Mouse (Mus musculus) 3134 (cell line): ENCODE measurements around the gene Itga11.
"Not testable (repeated sequence)": the region's sequence is repeated elsewhere in the genome, so short reads cannot be mapped to it uniquely, and the experiment has no call there.

Experiments
- DNase-seq: peaks from one replicate; pipeline ENCODE4 v3.0.0-alpha.2; 2011; ENCODE audit warnings: low spot score; ENCODE audit not compliant: insufficient read length; ENCODE audit errors: extremely low read depth

Gene Itga11

GRCm38 (mm10) chr9:62677641-62678549 is at the start of gene Itga11:
Gene Itga11 (plus strand): TSS chr9:62677826.
- no peak for DNase-seq

GRCm38 (mm10) chr9:62630631-62631240 is 46.9 kb upstream of the Itga11 start:
- DNase-seq: no peak

GRCm38 (mm10) chr9:62632392-62632791 is 45.2 kb upstream of the Itga11 start:
- no peak for DNase-seq

- no peak for DNase-seq
Observed at GRCm38 (mm10) chr9:62638045-62638444, 39.6 kb upstream of the Itga11 start.

GRCm38 (mm10) chr9:62639686-62640085 is 37.9 kb upstream of the Itga11 start:
- DNase-seq: no peak

- DNase-seq: peak; percentile 53
Observed at GRCm38 (mm10) chr9:62640188-62640587, 37.4 kb upstream of the Itga11 start.

- DNase-seq: peak; percentile 61
Observed at GRCm38 (mm10) chr9:62645716-62646400, 31.8 kb upstream of the Itga11 start.

- DNase-seq: peak; percentile 56
Observed at GRCm38 (mm10) chr9:62646721-62647183, 30.9 kb upstream of the Itga11 start.

- no peak for DNase-seq
Observed at GRCm38 (mm10) chr9:62649444-62649843, 28.2 kb upstream of the Itga11 start.

- DNase-seq: no peak
Observed at GRCm38 (mm10) chr9:62650764-62651163, 26.9 kb upstream of the Itga11 start.

GRCm38 (mm10) chr9:62654336-62654735 is 23.3 kb upstream of the Itga11 start:
- DNase-seq: no peak

GRCm38 (mm10) chr9:62658016-62658415 is 19.6 kb upstream of the Itga11 start:
- no peak for DNase-seq

GRCm38 (mm10) chr9:62659026-62659425 is 18.6 kb upstream of the Itga11 start:
- no peak for DNase-seq

- not testable (repeated sequence) for DNase-seq
Observed at GRCm38 (mm10) chr9:62660971-62661370, 16.7 kb upstream of the Itga11 start.

GRCm38 (mm10) chr9:62663443-62663842 is 14.2 kb upstream of the Itga11 start:
- no peak for DNase-seq

GRCm38 (mm10) chr9:62664115-62664725 is 13.4 kb upstream of the Itga11 start:
- no peak for DNase-seq

GRCm38 (mm10) chr9:62665892-62666291 is 11.7 kb upstream of the Itga11 start:
- DNase-seq: no peak

GRCm38 (mm10) chr9:62668503-62668902 is 9.1 kb upstream of the Itga11 start:
- no peak for DNase-seq

- no peak for DNase-seq
Observed at GRCm38 (mm10) chr9:62673241-62673640, 4.4 kb upstream of the Itga11 start.

GRCm38 (mm10) chr9:62675172-62675571 is 2.5 kb upstream of the Itga11 start:
- DNase-seq: no peak
